ENCODE assay signal across 20 mouse cellular contexts in genomic region chr12:115197322-115198117, GRCm38 (mm10).
A peak's percentile ranks its signal among the peaks of the same experiment; 100 is the strongest.
DNase-seq lines count a peak whose midpoint lies in the region; ATAC-seq and TF ChIP-seq lines count a peak whose summit lies in the region.
"Had no signal": no experiment of that assay in that cellular context is flagged by ENCODE, and none has a peak within 500 bp of the region (broad histone marks: within the 10 kb centered on the region; RNA-seq: fewer than 3 reads in every experiment).

No protein-coding gene starts in this region.

- H3K9ac ChIP-seq in liver, postnatal 0 days (replicated peaks) = no peak overlapping the region
- no peak overlapping the region for H3K9ac ChIP-seq in liver, embryonic 11.5 days (ENCODE audit: low read depth, low read length)
- H3K9ac ChIP-seq: embryonic facial prominence, embryonic 15.5 days; forebrain, embryonic 15.5 days; heart, embryonic 13.5 days had no signal

- no peak for TF ChIP-seq EP300 in liver, postnatal 0 days (IDR thresholded peaks at IDR 0.05; ENCODE audit: low read depth)

- no peak for ATAC-seq in liver, postnatal 0 days
- no peak for ATAC-seq in liver, embryonic 11.5 days (replicated peaks; ENCODE audit: low FRiP score)
- peak; percentile 79 for ATAC-seq in granulocyte monocyte progenitor cell, adult 5-6 weeks (replicated peaks; ENCODE audit: poor library complexity, severe bottlenecking)
- ATAC-seq: forebrain, embryonic 15.5 days; hindbrain, embryonic 16.5 days had no signal

- 58% methylated on average over 4 of the region's 4 CpGs for WGBS in liver, postnatal 0 days (ENCODE audit: insufficient replicate concordance)
- WGBS in liver, embryonic 11.5 days = 69% methylated on average over 4 of the region's 4 CpGs

- H3K4me2 ChIP-seq in liver, postnatal 0 days (ENCODE audit: low read depth, low read length) = no peak overlapping the region
- H3K4me2 ChIP-seq in liver, embryonic 11.5 days = no peak overlapping the region
- H3K4me2 ChIP-seq: embryonic facial prominence, embryonic 15.5 days; forebrain, embryonic 15.5 days; heart, embryonic 13.5 days had no signal

- no peaks in the 10 kb centered on the region for H3K27me3 ChIP-seq in liver, postnatal 0 days (ENCODE audit: insufficient read depth, low read length)
- no peaks in the 10 kb centered on the region for H3K27me3 ChIP-seq in liver, embryonic 11.5 days (replicated peaks; ENCODE audit: control insufficient read depth, insufficient read depth, low read length)
- H3K27me3 ChIP-seq: embryonic facial prominence, embryonic 15.5 days; forebrain, embryonic 15.5 days; heart, embryonic 13.5 days had no signal

- DNase-seq in liver, postnatal 0 days = no peak
- no peak for DNase-seq in liver, embryonic 11.5 days (ENCODE audit: low spot score)
- peak; percentile 14 for DNase-seq in CD4-positive helper T cell, adult 2 months (ENCODE audit: low read depth, low spot score)
- peak; percentile 38 for DNase-seq in naive thymus-derived CD4-positive, alpha-beta T cell, adult 2 months (ENCODE audit: low read depth)
- DNase-seq in heart, adult 18-20 months = no peak
- no peak for DNase-seq in spleen, postnatal 36 days (ENCODE audit: low spot score in 2 of 2)
- DNase-seq in gastrocnemius, postnatal 36 days = no peak
- DNase-seq: adrenal gland, adult 2 months; adrenal gland, postnatal 25 days; cerebellum, adult 18-20 months; cerebellum, adult 9-11 months; cerebellum, postnatal 36 days; gastrocnemius, postnatal 10 days; heart, postnatal 36 days had no signal

- H3K27ac ChIP-seq in liver, postnatal 0 days (ENCODE audit: low read depth) = no peak overlapping the region
- H3K27ac ChIP-seq in liver, embryonic 11.5 days (ENCODE audit: low read depth, low read length) = no peak overlapping the region
- H3K27ac ChIP-seq: embryonic facial prominence, embryonic 15.5 days; forebrain, embryonic 15.5 days; heart, embryonic 13.5 days had no signal

- H3K9me3 ChIP-seq in liver, postnatal 0 days (ENCODE audit: low read length) = no peaks in the 10 kb centered on the region
- H3K9me3 ChIP-seq in liver, embryonic 11.5 days (ENCODE audit: control insufficient read depth, low read length) = no peaks in the 10 kb centered on the region
- H3K9me3 ChIP-seq: embryonic facial prominence, embryonic 15.5 days had no signal

- intact Hi-C loops in gastrocnemius, postnatal 36 days (cut with DNase I) = no loop called here

- no peaks in the 10 kb centered on the region for H3K36me3 ChIP-seq in liver, postnatal 0 days (replicated peaks; ENCODE audit: insufficient read depth, low read length)
- no peaks in the 10 kb centered on the region for H3K36me3 ChIP-seq in liver, embryonic 11.5 days (ENCODE audit: control insufficient read depth, insufficient read depth, low read length)
- H3K36me3 ChIP-seq: embryonic facial prominence, embryonic 15.5 days; forebrain, embryonic 15.5 days; heart, embryonic 13.5 days had no signal

- no peaks in the 10 kb centered on the region for H3K4me1 ChIP-seq in liver, postnatal 0 days (ENCODE audit: insufficient read depth)
- H3K4me1 ChIP-seq in liver, embryonic 11.5 days (replicated peaks; ENCODE audit: control insufficient read depth, insufficient read depth, low read length) = no peaks in the 10 kb centered on the region
- H3K4me1 ChIP-seq: embryonic facial prominence, embryonic 15.5 days; forebrain, embryonic 15.5 days; heart, embryonic 13.5 days had no signal

- TF ChIP-seq CTCF in liver, postnatal 0 days (IDR thresholded peaks at IDR 0.05; ENCODE audit: low read depth) = peak; percentile 21; the same call in 1 of the 2 replicates

- H3K4me3 ChIP-seq in liver, postnatal 0 days (ENCODE audit: low read depth, low read length) = no peak overlapping the region
- no peak overlapping the region for H3K4me3 ChIP-seq in liver, embryonic 11.5 days (ENCODE audit: low read depth, low read length)
- H3K4me3 ChIP-seq: embryonic facial prominence, embryonic 15.5 days; erythroblast, embryonic 14.5 days; forebrain, embryonic 15.5 days; heart, embryonic 13.5 days had no signal

Comparison
In these comparisons a context has a peak if more than half of its experiments do, and no peak if none do; other contexts are left out.
1. DNase-seq: peak in CD4-positive helper T cell, adult 2 months (single experiment) and naive thymus-derived CD4-positive, alpha-beta T cell, adult 2 months (single experiment); none in liver, postnatal 0 days (single experiment), liver, embryonic 11.5 days (single experiment), heart, adult 18-20 months (0 of 2), spleen, postnatal 36 days (0 of 2) and gastrocnemius, postnatal 36 days (0 of 2).